Mouse (Mus musculus): Measurements from ENCODE around the gene Rmdn2. TPM values are rescaled to one million over a fixed set of nuclear protein-coding genes. Genes with fewer than 3 reads are reported as not detected.

Gene Rmdn2
- polyA plus RNA-seq, 1 experiment from 2014 or later, result 9.4 TPM

DNA sequence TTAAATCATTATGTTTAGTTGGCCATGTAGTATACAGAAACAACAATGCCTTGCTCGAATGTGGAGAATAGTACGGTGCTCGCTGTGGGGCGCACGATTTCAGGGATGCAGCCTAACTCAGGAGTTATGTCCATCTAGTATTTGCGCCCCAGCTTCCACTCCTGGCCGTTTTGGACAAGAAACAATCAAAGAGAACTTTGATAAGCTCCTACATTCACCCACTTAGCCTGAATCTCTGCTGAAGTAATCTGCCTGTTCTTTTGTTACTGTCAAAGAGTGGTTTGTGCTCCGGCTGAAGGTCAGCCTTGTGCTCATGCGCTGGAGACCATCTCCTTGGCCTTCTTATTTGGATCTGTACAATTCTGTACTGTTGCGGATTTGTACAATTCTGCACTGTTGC is 6.8 kb downstream of the Rmdn2 start:
- no peak overlapping the region for H3K9ac ChIP-seq
- no peak overlapping the region for H3K4me3 ChIP-seq (replicated peaks)
- WGBS, result 91% methylated on average over 10 of the region's 10 CpGs
- no peak overlapping the region for H3K4me2 ChIP-seq (replicated peaks)
- H3K27me3 ChIP-seq, result no peaks in the 10 kb centered on the region
- no peaks in the 10 kb centered on the region for H3K9me3 ChIP-seq (replicated peaks)
- no peaks in the 10 kb centered on the region for H3K36me3 ChIP-seq
- ATAC-seq (ENCODE audit: insufficient number of reproducible peaks, low FRiP score, low TSS enrichment, low read depth), result no peak
- no peak overlapping the region for H3K27ac ChIP-seq (replicated peaks)
- H3K4me1 ChIP-seq, result no peaks in the 10 kb centered on the region; the same call in 1 of the 2 replicates

GRCm38 (mm10) chr17:79618984-79619383 is 7.3 kb downstream of the Rmdn2 start:
- no peak overlapping the region for H3K4me2 ChIP-seq (replicated peaks)
- no peaks in the 10 kb centered on the region for H3K27me3 ChIP-seq
- no peaks in the 10 kb centered on the region for H3K9me3 ChIP-seq (replicated peaks)
- no peak overlapping the region for H3K4me3 ChIP-seq (replicated peaks)
- H3K4me1 ChIP-seq, result no peaks in the 10 kb centered on the region; the same call in 1 of the 2 replicates
- ATAC-seq (ENCODE audit: insufficient number of reproducible peaks, low FRiP score, low TSS enrichment, low read depth), result no peak
- H3K9ac ChIP-seq, result no peak overlapping the region
- WGBS, result 88% methylated on average over 5 of the region's 5 CpGs
- no peaks in the 10 kb centered on the region for H3K36me3 ChIP-seq
- H3K27ac ChIP-seq (replicated peaks), result no peak overlapping the region

- Histone ChIP-seq H3K4me1 (no peaks in the 10 kb centered on the region), H3K4me2 (replicated peaks) (no peak overlapping the region), H3K27me3 (no peaks in the 10 kb centered on the region), H3K36me3 (no peaks in the 10 kb centered on the region), H3K27ac (replicated peaks) (no peak overlapping the region), H3K9ac (no peak overlapping the region), H3K4me3 (replicated peaks) (no peak overlapping the region), H3K9me3 (replicated peaks) (no peaks in the 10 kb centered on the region)
- no peak for ATAC-seq (ENCODE audit: insufficient number of reproducible peaks, low FRiP score, low TSS enrichment, low read depth)
- 96% methylated on average over 6 of the region's 6 CpGs for WGBS
Observed at GRCm38 (mm10) chr17:79622050-79622449, 10.4 kb downstream of the Rmdn2 start.

GRCm38 (mm10) chr17:79622574-79622973 is 10.9 kb downstream of the Rmdn2 start:
- Histone ChIP-seq H3K36me3 (no peaks in the 10 kb centered on the region), H3K9ac (no peak overlapping the region), H3K9me3 (replicated peaks) (no peaks in the 10 kb centered on the region), H3K4me2 (replicated peaks) (no peak overlapping the region), H3K27me3 (no peaks in the 10 kb centered on the region), H3K27ac (replicated peaks) (no peak overlapping the region), H3K4me1 (no peaks in the 10 kb centered on the region), H3K4me3 (replicated peaks) (no peak overlapping the region)
- 98% methylated on average over 7 of the region's 7 CpGs for WGBS
- ATAC-seq (ENCODE audit: insufficient number of reproducible peaks, low FRiP score, low TSS enrichment, low read depth), result no peak

- no peaks in the 10 kb centered on the region for H3K36me3 ChIP-seq
- H3K27me3 ChIP-seq, result no peaks in the 10 kb centered on the region
- no peak overlapping the region for H3K27ac ChIP-seq (replicated peaks)
- WGBS, result 76% methylated on average over 3 of the region's 3 CpGs
- H3K4me1 ChIP-seq, result no peaks in the 10 kb centered on the region
- no peak overlapping the region for H3K4me3 ChIP-seq (replicated peaks)
- H3K9ac ChIP-seq, result no peak overlapping the region
- no peak for ATAC-seq (ENCODE audit: insufficient number of reproducible peaks, low FRiP score, low TSS enrichment, low read depth)
- H3K4me2 ChIP-seq (replicated peaks), result no peak overlapping the region
- H3K9me3 ChIP-seq (replicated peaks), result no peaks in the 10 kb centered on the region
Observed at GRCm38 (mm10) chr17:79623841-79624240, 12.2 kb downstream of the Rmdn2 start.

DNA sequence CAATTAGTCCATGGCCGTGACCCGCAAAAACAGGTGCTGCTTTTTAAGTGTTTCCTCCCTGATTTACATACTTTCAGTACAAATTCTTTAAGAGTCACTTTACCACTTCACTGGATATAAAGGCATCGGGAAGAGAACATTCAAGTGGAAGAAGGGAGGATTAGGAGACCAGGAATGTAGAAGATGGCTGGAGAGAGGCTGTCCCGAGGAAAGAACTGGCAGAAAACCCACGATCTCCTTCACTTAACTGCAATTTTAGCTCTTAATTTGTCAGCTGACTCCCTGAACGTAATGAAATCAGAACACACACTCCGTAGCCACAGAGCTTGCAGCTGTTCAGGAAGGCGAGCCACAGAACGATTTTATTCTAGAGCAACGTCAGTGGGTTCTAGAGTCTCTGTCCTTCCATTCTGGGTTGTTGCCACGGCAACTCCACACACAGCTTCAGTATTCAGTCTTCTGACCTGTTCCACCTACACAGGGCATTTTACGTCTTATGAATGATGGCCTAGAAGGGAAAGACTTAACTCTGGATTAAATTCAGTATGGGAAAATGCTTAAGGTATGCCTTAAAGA is 14.7 kb downstream of the Rmdn2 start:
- Histone ChIP-seq H3K27ac (replicated peaks) (no peak overlapping the region), H3K4me2 (replicated peaks) (no peak overlapping the region), H3K9ac (no peak overlapping the region), H3K4me3 (replicated peaks) (no peak overlapping the region), H3K9me3 (replicated peaks) (no peaks in the 10 kb centered on the region), H3K4me1 (no peaks in the 10 kb centered on the region), H3K36me3 (no peaks in the 10 kb centered on the region), H3K27me3 (no peaks in the 10 kb centered on the region)
- no peak for ATAC-seq (ENCODE audit: insufficient number of reproducible peaks, low FRiP score, low TSS enrichment, low read depth)
- WGBS, result 60% methylated on average over 12 of the region's 12 CpGs

DNA sequence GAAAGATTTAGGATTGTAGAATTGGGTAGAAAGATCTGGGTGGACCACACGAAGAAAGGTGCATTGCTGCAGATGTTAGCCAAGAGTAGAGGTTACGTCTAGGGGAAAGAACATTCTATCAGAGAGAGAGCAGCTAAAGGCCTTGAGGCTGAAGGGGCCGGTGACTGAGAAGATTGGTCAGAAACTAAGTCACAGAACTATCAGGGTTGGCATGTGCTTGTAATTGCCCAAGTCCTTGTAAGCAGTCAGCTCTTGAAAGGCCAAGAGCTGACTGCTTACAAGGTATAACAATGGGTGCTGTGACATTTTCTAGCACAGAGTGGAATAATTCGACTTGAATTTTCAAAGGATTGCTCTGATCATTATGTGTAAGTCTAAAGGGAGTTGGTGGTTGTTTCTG is 38.2 kb downstream of the Rmdn2 start:
- H3K4me2 ChIP-seq (replicated peaks), result no peak overlapping the region
- H3K36me3 ChIP-seq, result no peaks in the 10 kb centered on the region
- H3K9me3 ChIP-seq (replicated peaks), result no peaks in the 10 kb centered on the region
- no peak for ATAC-seq (ENCODE audit: insufficient number of reproducible peaks, low FRiP score, low TSS enrichment, low read depth)
- 85% methylated on average over 4 of the region's 4 CpGs for whole genome bisulfite sequencing
- no peak overlapping the region for H3K4me3 ChIP-seq (replicated peaks)
- no peak overlapping the region for H3K9ac ChIP-seq
- H3K27me3 ChIP-seq, result no peaks in the 10 kb centered on the region
- H3K27ac ChIP-seq (replicated peaks), result no peak overlapping the region
- H3K4me1 ChIP-seq, result no peaks in the 10 kb centered on the region

- Histone ChIP-seq H3K4me1 (no peaks in the 10 kb centered on the region), H3K27ac (replicated peaks) (no peak overlapping the region), H3K4me3 (replicated peaks) (no peak overlapping the region), H3K36me3 (no peaks in the 10 kb centered on the region), H3K9me3 (replicated peaks) (no peaks in the 10 kb centered on the region), H3K27me3 (no peaks in the 10 kb centered on the region), H3K9ac (no peak overlapping the region), H3K4me2 (replicated peaks) (no peak overlapping the region)
- no peak for ATAC-seq (ENCODE audit: insufficient number of reproducible peaks, low FRiP score, low TSS enrichment, low read depth)
- WGBS, result 91% methylated on average over 5 of the region's 5 CpGs
Observed at GRCm38 (mm10) chr17:79650297-79650696, 38.6 kb downstream of the Rmdn2 start.

DNA sequence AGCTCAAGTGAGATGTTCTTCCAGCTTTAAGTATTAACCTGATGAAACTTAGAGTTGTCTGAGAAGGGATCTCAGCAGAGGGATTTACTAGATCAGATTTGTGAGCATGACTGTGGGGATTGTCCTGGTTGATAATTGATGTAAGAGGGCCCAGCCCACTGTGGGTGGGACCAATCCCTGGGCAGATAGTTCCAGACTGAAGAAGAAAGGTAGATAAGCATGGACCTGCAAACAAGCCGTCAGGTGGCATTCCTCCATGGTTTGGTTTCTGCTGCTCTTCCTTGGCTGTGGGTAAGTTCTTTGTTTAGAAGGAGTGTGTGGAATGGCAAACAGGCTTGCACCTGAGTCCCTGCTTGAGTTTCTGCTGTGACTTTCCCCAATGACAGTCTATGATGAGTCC is 41.5 kb downstream of the Rmdn2 start:
- Histone ChIP-seq H3K27me3 (no peaks in the 10 kb centered on the region), H3K4me2 (replicated peaks) (no peak overlapping the region), H3K4me1 (no peaks in the 10 kb centered on the region), H3K36me3 (no peaks in the 10 kb centered on the region), H3K9ac (no peak overlapping the region), H3K9me3 (replicated peaks) (no peaks in the 10 kb centered on the region), H3K4me3 (replicated peaks) (no peak overlapping the region), H3K27ac (replicated peaks) (no peak overlapping the region)
- ATAC-seq (ENCODE audit: insufficient number of reproducible peaks, low FRiP score, low TSS enrichment, low read depth), result no peak
- WGBS, result 71% methylated on average over 1 of the region's 1 CpGs

DNA sequence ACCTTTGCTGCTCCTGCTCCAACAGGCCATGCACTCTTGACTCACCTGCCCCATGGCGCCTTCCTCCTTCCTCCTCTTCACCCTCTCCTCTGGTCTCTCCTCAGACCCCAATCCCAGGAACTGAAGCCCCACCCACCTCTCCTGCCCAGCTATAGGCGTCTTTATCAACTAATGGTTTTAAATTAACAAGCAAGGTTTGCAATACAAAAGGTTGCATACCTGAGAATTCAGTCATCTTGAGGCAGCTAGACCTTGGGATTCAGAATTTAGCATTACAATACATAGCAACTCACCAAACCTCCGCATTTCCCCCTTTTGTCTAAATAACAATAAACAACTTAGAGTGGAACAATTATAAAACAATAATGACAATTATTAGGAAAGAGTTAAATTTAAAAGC is 42.5 kb downstream of the Rmdn2 start:
- ATAC-seq (ENCODE audit: insufficient number of reproducible peaks, low FRiP score, low TSS enrichment, low read depth), result no peak
- Histone ChIP-seq H3K4me2 (replicated peaks) (no peak overlapping the region), H3K27ac (replicated peaks) (no peak overlapping the region), H3K9me3 (replicated peaks) (no peaks in the 10 kb centered on the region), H3K4me3 (replicated peaks) (no peak overlapping the region), H3K27me3 (no peaks in the 10 kb centered on the region), H3K9ac (no peak overlapping the region), H3K36me3 (no peaks in the 10 kb centered on the region), H3K4me1 (no peaks in the 10 kb centered on the region)
- 73% methylated on average over 3 of the region's 3 CpGs for WGBS

- Histone ChIP-seq H3K27me3 (no peaks in the 10 kb centered on the region), H3K4me1 (no peaks in the 10 kb centered on the region), H3K36me3 (no peaks in the 10 kb centered on the region), H3K4me3 (replicated peaks) (no peak overlapping the region), H3K27ac (replicated peaks) (no peak overlapping the region), H3K9me3 (replicated peaks) (no peaks in the 10 kb centered on the region), H3K4me2 (replicated peaks) (no peak overlapping the region), H3K9ac (no peak overlapping the region)
- no peak for ATAC-seq (ENCODE audit: insufficient number of reproducible peaks, low FRiP score, low TSS enrichment, low read depth)
- WGBS, result 35% methylated on average over 9 of the region's 9 CpGs
Observed at GRCm38 (mm10) chr17:79657785-79658184, 46.1 kb downstream of the Rmdn2 start.

DNA sequence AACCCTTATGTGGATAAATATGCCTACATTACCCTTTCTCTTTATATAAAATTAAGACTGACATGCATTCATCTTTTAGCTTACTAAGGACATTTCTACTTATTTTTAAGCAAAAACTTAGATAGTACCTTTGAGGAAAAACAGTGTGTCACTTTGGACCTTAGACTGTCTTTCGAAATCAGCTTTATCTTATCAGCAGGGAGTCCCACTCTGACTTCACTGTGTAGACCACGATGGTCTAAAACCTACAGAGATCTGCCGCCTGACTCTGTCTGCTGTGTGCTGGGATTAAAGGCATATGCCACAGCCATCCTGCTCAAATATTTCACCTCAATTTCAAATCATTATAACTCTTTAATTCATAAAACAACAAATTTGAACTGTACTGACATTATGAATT is 46.8 kb downstream of the Rmdn2 start:
- Histone ChIP-seq H3K27ac (replicated peaks) (no peak overlapping the region), H3K27me3 (no peaks in the 10 kb centered on the region), H3K4me2 (replicated peaks) (no peak overlapping the region), H3K36me3 (no peaks in the 10 kb centered on the region), H3K4me3 (replicated peaks) (no peak overlapping the region), H3K9ac (no peak overlapping the region), H3K4me1 (no peaks in the 10 kb centered on the region), H3K9me3 (replicated peaks) (no peaks in the 10 kb centered on the region)
- WGBS, result 63% methylated on average over 3 of the region's 3 CpGs
- no peak for ATAC-seq (ENCODE audit: insufficient number of reproducible peaks, low FRiP score, low TSS enrichment, low read depth)

Data from embryonic facial prominence, embryonic 15.5 days (tissue).